Mouse (Mus musculus) forebrain, embryonic 10.5 days (tissue): ENCODE measurements at regions not wholly inside any gene's neighbourhood (a gene's known extent, or its start where the extent isn't known, plus 50 kb on each side); places are given as distances from the start of the nearest gene placed in this dataset.

ENCODE experiments used
- DNase-seq: peaks from one replicate; pipeline ENCODE4 v3.0.0-alpha.2; 2017; ENCODE audit warnings: low spot score; ENCODE audit errors: extremely low spot score
- H3K27ac ChIP-seq: fragments of 300-500 bp; sonication (generic); 2 replicates; pipeline ENCODE4 v1.5.1; 2016; ENCODE audit warnings: mild to moderate bottlenecking
- H3K27me3 ChIP-seq: fragments of 300-500 bp; sonication (generic); 2 replicates; pipeline ENCODE4 v1.6.1; 2016; ENCODE audit warnings: mild to moderate bottlenecking; ENCODE audit not compliant: poor library complexity, severe bottlenecking
- H3K36me3 ChIP-seq: fragments of 300-500 bp; sonication (generic); replicated peaks from 2 replicates; pipeline ENCODE4 v1.6.1; 2016; ENCODE audit warnings: mild to moderate bottlenecking, moderate library complexity
- H3K4me1 ChIP-seq: fragments of 300-500 bp; sonication (generic); 2 replicates; pipeline ENCODE4 v1.6.1; 2016
- H3K4me3 ChIP-seq: fragments of 300-500 bp; sonication (generic); 2 replicates; pipeline ENCODE4 v1.5.1; 2016; ENCODE audit warnings: mild to moderate bottlenecking, moderate library complexity
- H3K9me3 ChIP-seq: fragments of 300-500 bp; sonication (generic); 2 replicates; pipeline ENCODE4 v1.6.1; 2016; ENCODE audit warnings: mild to moderate bottlenecking, moderate library complexity
- WGBS: fragments of 180-500 bp; shearing (Covaris S2); methylation state at CpG from one replicate; pipeline ENCODE4 v1.1.7; 2016; 5-methylcytosine and 5-hydroxymethylcytosine counted together

DNA sequence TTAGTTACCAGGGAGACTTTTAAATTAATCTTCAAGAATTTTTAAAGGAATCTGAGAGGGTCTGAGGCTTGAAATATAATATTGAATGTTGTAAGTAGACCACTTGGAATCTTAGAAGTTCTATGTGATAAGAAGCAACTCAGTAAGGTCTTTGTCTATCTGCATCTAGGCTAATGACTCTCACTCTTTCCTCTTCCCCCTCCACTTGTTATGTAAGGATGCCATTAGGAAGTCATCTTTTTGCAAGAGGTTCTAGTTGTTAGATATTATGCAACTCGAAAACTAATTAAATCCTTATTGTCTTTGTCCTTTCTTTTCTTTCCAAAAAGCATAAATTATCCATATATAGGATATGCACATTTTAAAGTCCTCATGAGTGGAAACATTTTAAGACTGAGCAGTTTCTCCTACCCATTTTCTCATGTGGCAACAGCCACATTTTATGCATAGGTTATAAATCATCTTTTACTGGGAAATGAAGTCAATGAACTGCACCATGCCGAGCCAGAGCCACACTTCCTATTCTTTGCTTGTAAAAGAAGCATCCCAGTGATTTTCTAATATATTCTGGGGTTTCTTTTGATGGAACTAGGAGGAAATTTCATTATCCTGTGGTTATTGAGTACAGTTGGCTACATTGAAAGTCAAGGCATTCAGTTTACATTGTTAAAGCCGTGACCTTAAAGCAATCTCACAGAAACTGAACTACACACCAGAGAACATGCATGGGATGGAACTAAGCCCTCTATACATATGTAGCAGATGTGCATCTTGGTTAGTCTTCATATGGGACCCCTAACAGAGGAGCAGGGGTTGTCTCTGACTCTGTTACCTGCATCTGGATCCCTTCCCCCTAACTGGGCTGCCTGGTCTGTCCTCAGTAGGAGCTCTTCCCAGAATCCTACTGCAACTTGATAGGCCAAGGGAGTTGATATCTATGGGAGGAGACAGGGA, 230.8 kb downstream of the Ahr start:
- Histone ChIP-seq H3K36me3 (no peaks in the 10 kb centered on the region), H3K9me3 (no peaks in the 10 kb centered on the region), H3K27me3 (no peaks in the 10 kb centered on the region), H3K27ac (no peak overlapping the region), H3K4me1 (no peaks in the 10 kb centered on the region), H3K4me3 (no peak overlapping the region)
- DNase-seq, result no peak
- 79% methylated on average over 3 of the region's 3 CpGs for WGBS

DNA sequence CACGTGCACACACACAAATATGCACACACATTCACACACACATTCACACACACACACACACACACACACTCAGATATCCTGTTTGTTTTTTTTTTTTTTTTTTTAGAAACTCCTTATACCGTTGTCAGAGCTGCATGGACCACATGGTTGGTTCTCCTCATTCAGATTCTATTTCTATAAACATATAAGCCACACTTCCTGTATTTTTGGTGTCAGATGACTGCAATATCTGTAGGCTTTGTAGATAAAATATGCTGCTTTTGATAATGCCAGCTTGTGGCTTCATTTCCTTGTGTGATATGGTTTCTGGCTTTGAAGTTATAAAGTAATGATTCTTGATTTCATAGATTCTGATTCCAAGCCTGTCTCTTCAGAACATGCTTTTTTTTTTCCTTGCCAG, 231.7 kb downstream of the Ahr start:
- WGBS, result 91% methylated on average over 2 of the region's 2 CpGs
- H3K9me3 ChIP-seq, result no peaks in the 10 kb centered on the region
- DNase-seq, result no peak

DNA sequence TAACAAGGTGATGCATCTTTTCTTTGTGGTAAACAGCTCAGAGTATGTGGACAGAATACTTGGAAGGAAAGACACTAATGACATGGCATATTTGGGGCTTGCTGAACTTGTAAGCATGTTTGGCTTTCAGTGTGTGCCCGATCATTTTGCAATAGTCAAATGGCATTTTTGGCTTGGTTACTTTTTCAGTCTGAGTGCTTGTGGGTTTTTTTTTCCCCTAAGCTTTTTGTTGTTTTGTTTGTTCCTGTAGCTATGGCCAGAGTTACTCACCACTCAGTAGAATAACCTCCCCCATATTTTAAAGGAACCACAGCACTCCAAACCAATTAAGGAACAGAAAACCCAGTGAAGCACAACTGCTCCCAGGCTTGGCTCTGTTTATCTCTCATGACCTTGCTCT, 240.2 kb downstream of the Ahr start:
- 96% methylated on average over 1 of the region's 1 CpGs for WGBS
- H3K27ac ChIP-seq, result no peak overlapping the region
- H3K4me1 ChIP-seq, result no peaks in the 10 kb centered on the region
- no peaks in the 10 kb centered on the region for H3K9me3 ChIP-seq
- no peaks in the 10 kb centered on the region for H3K27me3 ChIP-seq
- DNase-seq, result no peak
- no peak overlapping the region for H3K4me3 ChIP-seq
- H3K36me3 ChIP-seq, result no peaks in the 10 kb centered on the region

More for the DNA sequence above, 231.7 kb downstream of the Ahr start:
- H3K27me3 ChIP-seq, result no peaks in the 10 kb centered on the region
- no peaks in the 10 kb centered on the region for H3K4me1 ChIP-seq
- H3K4me3 ChIP-seq, result no peak overlapping the region
- H3K36me3 ChIP-seq, result no peaks in the 10 kb centered on the region
- no peak overlapping the region for H3K27ac ChIP-seq

DNA sequence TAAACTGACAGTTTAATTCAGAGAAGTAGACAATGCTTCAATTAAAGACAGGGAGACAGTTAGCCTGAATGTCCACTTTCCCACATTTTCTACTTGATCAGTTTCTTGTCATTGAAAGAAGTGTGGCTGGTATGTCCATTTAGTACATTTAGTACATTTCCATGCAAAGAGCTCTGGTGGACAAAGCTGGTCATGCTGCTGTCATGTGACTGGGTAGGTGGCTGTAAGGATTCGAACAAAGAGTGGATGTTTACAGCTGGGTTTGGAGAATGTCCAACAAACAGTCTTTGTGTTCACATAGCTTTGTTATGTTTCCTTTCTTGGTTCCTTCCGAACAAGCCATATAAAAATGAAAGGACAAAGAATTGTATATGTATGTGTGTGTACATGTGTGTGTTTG, 241.3 kb downstream of the Ahr start:
- no peaks in the 10 kb centered on the region for H3K4me1 ChIP-seq
- 95% methylated on average over 2 of the region's 2 CpGs for WGBS

DNA sequence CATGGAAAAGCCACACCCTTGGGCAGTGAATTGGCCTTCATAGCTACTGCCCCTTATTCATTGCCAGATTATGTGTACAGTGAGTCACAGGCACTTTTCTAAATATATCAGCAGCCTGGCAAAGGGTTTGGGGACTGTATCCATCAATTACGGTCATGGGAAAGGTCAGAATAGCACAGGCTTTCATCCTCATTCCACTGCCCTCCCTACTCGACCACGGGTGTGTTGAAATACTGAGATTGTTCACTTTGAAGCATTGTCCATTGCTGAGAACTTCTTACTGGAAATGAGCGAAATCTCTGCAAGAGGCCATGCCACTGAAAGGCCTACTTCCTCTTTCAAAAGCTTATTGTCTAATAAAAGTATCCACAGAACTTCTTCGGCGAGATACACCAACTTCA, 242.9 kb downstream of the Ahr start:
- Histone ChIP-seq H3K4me1 (no peaks in the 10 kb centered on the region), H3K4me3 (no peak overlapping the region), H3K9me3 (no peaks in the 10 kb centered on the region), H3K27me3 (no peaks in the 10 kb centered on the region), H3K36me3 (no peaks in the 10 kb centered on the region), H3K27ac (no peak overlapping the region)
- 90% methylated on average over 6 of the region's 6 CpGs for WGBS
- DNase-seq, result no peak

More for the DNA sequence above, 241.3 kb downstream of the Ahr start:
- no peak overlapping the region for H3K4me3 ChIP-seq
- DNase-seq, result no peak
- no peaks in the 10 kb centered on the region for H3K27me3 ChIP-seq
- H3K27ac ChIP-seq, result no peak overlapping the region
- no peaks in the 10 kb centered on the region for H3K36me3 ChIP-seq
- no peaks in the 10 kb centered on the region for H3K9me3 ChIP-seq

DNA sequence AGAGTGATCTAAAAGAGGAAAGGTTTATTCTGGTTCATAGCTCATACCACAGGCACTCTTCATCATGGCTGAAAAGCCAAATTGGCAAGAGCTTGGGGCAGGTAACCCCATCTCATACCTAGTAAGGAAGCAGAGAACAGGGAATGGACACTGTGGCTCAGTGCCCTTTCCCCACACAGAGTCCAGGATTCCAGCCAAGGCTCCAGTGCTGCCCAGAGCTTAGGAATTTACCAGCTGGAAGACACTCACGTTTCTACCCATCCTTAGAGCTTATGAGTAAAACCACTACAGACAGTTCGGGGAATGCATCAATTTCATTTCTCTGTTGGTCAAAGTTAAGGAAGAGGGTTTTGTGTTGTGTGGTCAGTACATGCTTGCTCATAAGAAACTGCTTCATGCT, 241.0 kb downstream of the Snx13 start:
- 85% methylated on average over 2 of the region's 2 CpGs for WGBS
- H3K4me3 ChIP-seq, result no peak overlapping the region
- no peaks in the 10 kb centered on the region for H3K27me3 ChIP-seq
- no peaks in the 10 kb centered on the region for H3K9me3 ChIP-seq
- DNase-seq, result no peak
- H3K36me3 ChIP-seq, result no peaks in the 10 kb centered on the region
- H3K27ac ChIP-seq, result no peak overlapping the region
- no peaks in the 10 kb centered on the region for H3K4me1 ChIP-seq

DNA sequence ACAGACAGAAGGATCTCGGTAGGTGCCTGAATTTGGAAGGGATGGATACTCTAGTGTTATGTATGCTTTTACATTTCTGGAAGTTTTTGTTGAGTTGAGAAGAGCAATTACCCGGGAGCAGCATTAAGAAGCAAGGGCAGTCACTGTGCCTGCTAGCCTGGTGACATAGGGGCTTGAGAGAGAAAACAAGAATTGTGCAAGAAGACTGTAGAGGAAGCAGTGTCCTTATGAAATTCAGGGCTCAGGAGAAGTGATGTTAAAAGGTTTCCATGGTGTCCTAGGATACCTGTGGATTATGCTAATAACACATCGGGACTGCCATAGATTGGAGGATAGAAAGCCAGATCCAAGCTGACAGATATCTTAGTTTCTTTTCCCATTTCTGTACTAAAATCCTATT, 240.6 kb downstream of the Snx13 start:
- H3K4me3 ChIP-seq, result no peak overlapping the region
- no peaks in the 10 kb centered on the region for H3K36me3 ChIP-seq
- H3K27ac ChIP-seq, result no peak overlapping the region
- 84% methylated on average over 3 of the region's 3 CpGs for WGBS
- no peaks in the 10 kb centered on the region for H3K27me3 ChIP-seq
- no peaks in the 10 kb centered on the region for H3K4me1 ChIP-seq
- H3K9me3 ChIP-seq, result no peaks in the 10 kb centered on the region
- no peak for DNase-seq

DNA sequence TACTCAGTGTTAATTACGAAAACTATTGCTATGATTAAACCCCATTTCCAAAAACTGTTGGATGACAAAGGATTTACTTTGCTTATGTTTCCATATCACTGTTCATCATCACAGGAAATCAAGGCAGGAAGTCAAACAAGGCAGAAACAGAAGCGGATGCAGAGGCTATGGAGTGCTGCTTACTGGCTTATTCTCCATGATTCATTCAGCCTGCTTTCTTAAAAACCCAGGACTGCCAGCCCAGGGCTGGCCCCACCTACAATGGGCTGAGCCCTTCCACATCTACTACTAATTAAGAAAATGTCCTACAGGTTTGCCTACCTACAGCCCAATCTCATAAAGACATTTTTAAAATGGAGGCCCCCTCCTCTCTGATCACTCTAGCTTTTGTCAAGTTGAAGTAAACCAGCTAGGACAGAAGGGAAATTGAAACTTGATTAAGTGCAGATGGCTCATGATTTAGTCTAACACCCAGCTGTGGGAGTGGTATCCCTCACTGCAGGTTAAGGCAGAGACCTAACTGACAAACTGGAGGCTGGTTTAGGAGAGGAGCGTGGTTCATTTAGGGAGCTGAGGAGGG, 240.1 kb downstream of the Snx13 start:
- no peak for DNase-seq
- Histone ChIP-seq H3K4me3 (no peak overlapping the region), H3K27ac (no peak overlapping the region), H3K27me3 (no peaks in the 10 kb centered on the region), H3K36me3 (no peaks in the 10 kb centered on the region), H3K9me3 (no peaks in the 10 kb centered on the region), H3K4me1 (no peaks in the 10 kb centered on the region)
- 89% methylated on average over 3 of the region's 3 CpGs for WGBS

DNA sequence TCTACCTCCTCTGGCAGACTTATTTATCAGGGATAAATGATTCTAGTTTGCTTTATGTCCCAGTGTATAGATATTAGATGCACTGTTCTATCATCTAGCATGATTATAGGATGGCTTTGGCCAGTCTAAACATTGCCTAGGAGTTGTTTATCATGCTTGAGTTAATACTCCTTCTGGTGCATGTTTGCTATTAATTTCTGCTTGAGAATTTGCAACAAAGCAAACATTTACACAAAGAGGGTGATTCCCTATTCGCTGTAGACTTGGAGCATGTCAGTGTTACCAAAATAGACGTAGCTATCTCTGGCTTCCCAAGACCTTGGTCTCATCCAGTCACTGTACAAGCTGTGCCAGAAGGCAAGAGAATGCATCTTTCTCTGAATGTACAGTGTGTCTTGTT, 237.4 kb downstream of the Snx13 start:
- 90% methylated on average over 2 of the region's 2 CpGs for WGBS
- Histone ChIP-seq H3K36me3 (no peaks in the 10 kb centered on the region), H3K27ac (no peak overlapping the region), H3K4me1 (no peaks in the 10 kb centered on the region), H3K4me3 (no peak overlapping the region), H3K9me3 (no peaks in the 10 kb centered on the region), H3K27me3 (no peaks in the 10 kb centered on the region)
- no peak for DNase-seq

DNA sequence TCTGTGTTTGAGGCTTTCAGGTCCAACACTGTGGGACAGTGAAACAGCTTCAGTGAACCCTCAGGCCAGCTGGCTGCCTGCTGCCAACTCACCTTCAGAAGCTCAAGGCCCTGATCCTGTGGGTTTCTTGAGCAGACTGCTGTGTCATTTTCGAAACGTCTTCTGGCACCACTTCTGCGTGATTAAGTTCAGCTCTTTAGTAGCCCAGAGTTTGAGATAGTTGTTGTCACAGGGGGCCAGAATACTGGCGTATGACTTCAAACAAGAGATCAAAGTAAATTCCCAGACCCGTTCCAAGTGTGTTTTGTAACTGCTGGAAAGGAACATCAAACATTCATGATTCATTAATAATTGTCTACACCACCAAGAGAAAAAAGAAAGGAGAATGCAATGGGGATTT, 236.9 kb downstream of the Snx13 start:
- Histone ChIP-seq H3K4me3 (no peak overlapping the region), H3K9me3 (no peaks in the 10 kb centered on the region), H3K27me3 (no peaks in the 10 kb centered on the region), H3K4me1 (no peaks in the 10 kb centered on the region), H3K27ac (no peak overlapping the region), H3K36me3 (no peaks in the 10 kb centered on the region)
- WGBS, result 86% methylated on average over 5 of the region's 5 CpGs
- no peak for DNase-seq

DNA sequence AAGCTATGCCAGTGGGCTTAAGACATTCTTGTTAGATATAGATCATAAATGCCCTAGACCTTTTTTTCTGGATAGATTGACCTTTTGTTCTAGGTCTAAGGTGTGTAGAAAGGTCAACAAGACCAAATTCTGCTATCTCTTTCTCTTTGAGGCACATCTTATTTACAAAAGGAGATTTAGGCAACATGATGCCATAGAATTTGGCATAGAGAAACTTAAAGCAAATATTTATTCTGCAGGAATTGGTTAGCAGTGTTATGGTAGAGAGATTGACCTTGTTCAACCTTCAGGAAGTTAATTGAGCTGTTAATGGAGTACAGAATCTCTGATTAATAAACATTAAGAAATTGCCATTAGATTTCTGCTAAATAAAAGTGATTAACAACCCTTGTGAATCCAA, 236.4 kb downstream of the Snx13 start:
- Histone ChIP-seq H3K27me3 (no peaks in the 10 kb centered on the region), H3K27ac (no peak overlapping the region), H3K36me3 (no peaks in the 10 kb centered on the region), H3K4me3 (no peak overlapping the region), H3K9me3 (no peaks in the 10 kb centered on the region), H3K4me1 (no peaks in the 10 kb centered on the region)
- DNase-seq, result no peak

DNA sequence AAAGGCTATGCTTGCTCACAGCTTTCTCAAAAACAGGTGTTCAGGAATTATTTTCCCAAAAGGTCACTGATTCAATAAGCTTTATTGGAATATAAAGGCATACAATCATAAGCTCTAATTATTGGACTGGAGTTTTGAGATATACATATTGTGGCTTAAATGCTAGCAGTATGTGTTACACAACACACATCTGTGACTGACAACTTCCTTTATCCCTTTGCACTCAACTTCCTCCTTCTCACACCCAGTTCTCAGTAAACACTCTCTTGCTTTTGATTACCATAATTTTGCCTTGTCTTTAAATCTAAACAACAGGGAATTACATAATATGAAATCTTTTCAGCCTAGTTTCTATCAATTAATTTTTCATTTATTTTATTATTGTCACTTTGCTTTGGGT, 222.5 kb downstream of the Snx13 start:
- Histone ChIP-seq H3K36me3 (no peaks in the 10 kb centered on the region), H3K9me3 (no peaks in the 10 kb centered on the region), H3K27me3 (no peaks in the 10 kb centered on the region), H3K27ac (no peak overlapping the region), H3K4me1 (no peaks in the 10 kb centered on the region), H3K4me3 (no peak overlapping the region)
- no peak for DNase-seq

DNA sequence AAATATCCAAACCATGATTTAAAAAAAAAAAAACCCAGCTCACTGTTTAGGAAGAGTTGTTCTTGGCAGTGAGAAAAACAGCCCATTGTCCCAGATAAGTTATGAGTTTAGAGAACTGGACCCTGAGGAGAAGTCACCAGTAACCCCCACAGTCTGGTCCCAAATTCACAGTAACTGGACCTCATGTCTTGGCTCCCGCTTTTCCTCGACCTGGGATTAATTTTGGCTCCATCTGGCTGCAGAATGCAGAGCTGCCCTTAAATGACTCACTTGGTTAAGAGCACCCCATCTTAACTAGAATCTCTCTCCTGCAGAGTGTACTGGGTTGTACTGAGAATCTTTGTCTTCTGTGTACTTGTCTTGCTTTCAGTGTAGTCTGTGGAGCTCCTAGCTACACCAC, 221.0 kb downstream of the Snx13 start:
- Histone ChIP-seq H3K27ac (no peak overlapping the region), H3K36me3 (no peaks in the 10 kb centered on the region), H3K9me3 (no peaks in the 10 kb centered on the region), H3K4me1 (no peaks in the 10 kb centered on the region), H3K27me3 (no peaks in the 10 kb centered on the region), H3K4me3 (no peak overlapping the region)
- no peak for DNase-seq
- WGBS, result 77% methylated on average over 2 of the region's 2 CpGs
